Mouse (Mus musculus) heart, embryonic 10.5 days (tissue): ENCODE measurements around the gene Prdx5. TPM values are rescaled to one million over a fixed set of nuclear protein-coding genes. Genes with fewer than 3 reads are reported as not detected.

Source experiments
- DNase-seq: peaks from one replicate; pipeline ENCODE4 v3.0.0-alpha.2; 2017; ENCODE audit warnings: low spot score
- H3K27ac ChIP-seq: fragments of 300-500 bp; sonication (generic); 2 replicates; pipeline ENCODE4 v1.5.1; 2016; ENCODE audit warnings: mild to moderate bottlenecking
- H3K27me3 ChIP-seq: fragments of 300-500 bp; sonication (generic); 2 replicates; pipeline ENCODE4 v1.6.1; 2016; ENCODE audit warnings: mild to moderate bottlenecking; ENCODE audit not compliant: poor library complexity, insufficient read depth, severe bottlenecking
- H3K36me3 ChIP-seq: fragments of 300-500 bp; sonication (generic); 2 replicates; pipeline ENCODE4 v1.6.1; 2016; ENCODE audit warnings: mild to moderate bottlenecking, moderate library complexity
- H3K4me1 ChIP-seq: fragments of 300-500 bp; sonication (generic); 2 replicates; pipeline ENCODE4 v1.6.1; 2016; ENCODE audit warnings: mild to moderate bottlenecking
- H3K4me3 ChIP-seq: fragments of 300-500 bp; sonication (generic); 2 replicates; pipeline ENCODE4 v1.5.1; 2016; ENCODE audit warnings: mild to moderate bottlenecking, moderate library complexity
- H3K9me3 ChIP-seq: fragments of 300-500 bp; sonication (generic); 2 replicates; pipeline ENCODE4 v1.6.1; 2016; ENCODE audit warnings: mild to moderate bottlenecking, moderate library complexity
- WGBS: fragments of 180-500 bp; shearing (Covaris S2); methylation state at CpG from one replicate; pipeline ENCODE4 v1.1.7; 2016; 5-methylcytosine and 5-hydroxymethylcytosine counted together
- polyA plus RNA-seq: library from polyadenylated mRNA; unstranded; fragments of >200 nt; fragmentation: Nextera tagmentation; extraction: Ambion mirVana; gene quantifications from 2 replicates; pipeline ENCODE4 v1.2.1, GENCODE M21; 2016

Prdx5 gene
- polyA plus RNA-seq, 1 experiment from 2014 or later, result 169 TPM

DNA sequence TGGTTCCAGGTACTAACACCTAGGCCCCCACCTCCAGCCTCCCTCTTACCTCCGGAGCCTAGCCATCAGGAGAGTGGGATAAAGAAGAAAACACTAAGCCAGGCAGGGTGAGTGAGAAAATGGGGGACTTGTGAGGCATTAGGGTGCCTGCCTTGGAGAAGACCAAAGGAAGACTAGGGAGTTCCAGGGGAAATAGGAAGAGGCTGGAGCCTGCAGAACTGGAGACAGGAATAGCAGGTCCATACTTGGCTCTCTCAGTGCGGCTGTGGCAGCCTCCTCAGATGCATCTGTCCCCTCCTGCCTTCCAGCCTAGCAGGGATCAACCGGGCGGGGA, 23.2 kb upstream of the Prdx5 start:
- Histone ChIP-seq H3K4me3 (peak overlapping the region; percentile 60), H3K27ac (no peak overlapping the region), H3K27me3 (peaks cover 87% of the 10 kb centered on the region), H3K36me3 (no peaks in the 10 kb centered on the region), H3K4me1 (peaks cover 20% of the 10 kb centered on the region), H3K9me3 (no peaks in the 10 kb centered on the region)
- no peak for DNase-seq
- WGBS, result 27% methylated on average over 4 of the region's 4 CpGs

DNA sequence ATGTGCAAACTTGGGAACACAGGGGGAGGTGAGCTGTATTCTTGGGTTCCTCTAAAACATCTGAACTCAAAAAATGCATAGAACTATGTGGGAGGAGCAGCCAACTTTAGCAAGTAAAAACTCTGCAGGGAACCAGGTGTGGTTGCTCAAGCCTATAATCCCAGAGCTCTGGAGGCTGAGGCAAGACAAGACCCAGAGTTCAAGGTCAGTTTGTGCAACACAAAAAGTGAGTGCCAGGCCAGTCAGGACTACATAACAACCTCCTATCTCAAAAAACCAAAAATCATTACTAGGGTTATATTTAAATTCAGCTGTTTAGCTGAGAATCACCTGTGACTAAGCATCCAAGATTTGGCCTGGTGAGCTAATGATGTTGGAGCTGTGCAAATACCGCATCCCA, 22.1 kb upstream of the Prdx5 start:
- peaks cover 92% of the 10 kb centered on the region for H3K27me3 ChIP-seq
- H3K9me3 ChIP-seq, result no peaks in the 10 kb centered on the region
- H3K27ac ChIP-seq, result no peak overlapping the region
- H3K4me3 ChIP-seq, result no peak overlapping the region
- no peaks in the 10 kb centered on the region for H3K36me3 ChIP-seq
- no peak for DNase-seq
- WGBS, result 49% methylated on average over 1 of the region's 1 CpGs
- peaks cover 22% of the 10 kb centered on the region for H3K4me1 ChIP-seq

DNA sequence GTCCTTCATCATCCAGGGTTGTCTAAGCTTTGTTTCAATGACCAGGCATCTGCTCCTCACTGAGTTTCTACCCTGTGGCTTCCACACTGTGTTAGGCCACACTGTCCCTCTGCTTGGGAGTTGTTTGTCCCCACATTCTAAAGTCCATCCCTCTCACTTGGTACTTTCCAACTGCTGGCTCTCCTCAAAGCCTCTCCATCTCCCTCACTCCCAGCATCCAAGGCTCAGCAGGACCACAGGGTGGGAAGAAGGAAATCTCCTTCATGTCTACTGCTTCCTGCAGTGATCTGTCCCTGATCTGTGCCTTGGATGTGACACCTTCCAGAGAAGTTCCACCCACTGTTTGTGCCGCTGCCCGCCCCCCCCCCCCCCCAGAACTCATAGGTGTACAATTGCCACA, 21.1 kb upstream of the Prdx5 start:
- H3K9me3 ChIP-seq, result no peaks in the 10 kb centered on the region
- no peak overlapping the region for H3K27ac ChIP-seq
- peaks cover 31% of the 10 kb centered on the region for H3K4me1 ChIP-seq
- H3K27me3 ChIP-seq, result peaks cover 97% of the 10 kb centered on the region
- no peaks in the 10 kb centered on the region for H3K36me3 ChIP-seq
- H3K4me3 ChIP-seq, result no peak overlapping the region
- 0% methylated on average over 2 of the region's 2 CpGs for WGBS
- no peak for DNase-seq

DNA sequence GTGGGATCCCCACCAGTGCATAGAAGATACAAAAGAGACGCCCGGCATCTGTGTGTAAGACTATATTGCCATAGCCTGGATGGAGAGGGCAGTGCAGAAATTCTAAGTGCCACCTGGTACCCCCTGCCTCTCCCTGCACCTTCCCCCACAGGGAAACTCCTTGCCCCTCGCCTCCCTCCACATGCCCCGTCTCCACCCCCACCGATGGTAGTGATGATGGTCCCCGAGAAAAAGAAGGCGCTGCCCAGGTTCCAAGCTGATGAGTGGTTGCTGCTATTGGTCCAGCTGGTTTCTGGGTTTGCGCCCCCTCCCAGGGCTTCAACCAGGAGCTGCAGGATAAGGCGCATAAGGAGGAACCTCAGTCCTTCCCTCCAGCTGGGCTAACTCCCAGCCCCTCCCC, 18.2 kb upstream of the Prdx5 start:
- no peak for DNase-seq
- Histone ChIP-seq H3K9me3 (no peaks in the 10 kb centered on the region), H3K27ac (no peak overlapping the region), H3K4me1 (peaks cover 32% of the 10 kb centered on the region), H3K36me3 (no peaks in the 10 kb centered on the region), H3K27me3 (peaks cover 97% of the 10 kb centered on the region), H3K4me3 (no peak overlapping the region)
- 9% methylated on average over 9 of the region's 9 CpGs for WGBS

DNA sequence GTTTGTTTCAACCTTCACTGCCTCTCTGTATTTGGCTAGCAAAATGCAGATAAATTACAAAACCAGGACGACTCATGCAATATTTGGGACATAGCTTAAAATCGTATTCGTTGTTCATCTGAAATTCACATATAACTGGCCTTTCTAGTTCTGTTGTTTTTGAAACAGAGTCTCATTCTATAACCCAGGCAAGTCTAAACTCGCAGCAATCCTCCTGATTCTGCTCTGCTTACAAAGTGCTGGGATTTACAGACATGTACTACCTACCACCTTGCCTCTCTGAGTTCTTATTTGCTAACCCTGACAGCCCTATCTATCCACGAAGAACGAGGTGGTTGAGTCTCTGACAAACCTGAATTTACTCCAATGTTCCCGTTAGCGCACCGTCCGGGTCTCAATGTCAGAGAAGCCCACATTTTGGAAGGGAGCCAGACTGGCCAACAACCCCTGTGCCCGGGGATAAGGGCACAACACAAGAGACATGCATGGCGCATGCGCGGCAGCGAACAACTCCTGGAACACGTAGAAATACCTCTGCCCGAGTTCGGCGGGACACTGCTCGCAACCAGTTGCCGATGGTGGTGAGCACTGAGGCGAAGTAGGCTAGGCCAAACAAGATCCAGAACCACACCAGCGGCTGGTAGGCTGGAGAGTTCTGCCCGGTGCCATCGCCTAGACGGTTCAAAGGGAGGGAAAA, 16.8 kb upstream of the Prdx5 start:
- DNase-seq, result no peak
- Histone ChIP-seq H3K27me3 (peaks cover 90% of the 10 kb centered on the region), H3K27ac (no peak overlapping the region), H3K4me3 (peak overlapping the region; percentile 35), H3K9me3 (no peaks in the 10 kb centered on the region), H3K36me3 (no peaks in the 10 kb centered on the region), H3K4me1 (peaks cover 41% of the 10 kb centered on the region)
- 15% methylated on average over 26 of the region's 26 CpGs for WGBS

DNA sequence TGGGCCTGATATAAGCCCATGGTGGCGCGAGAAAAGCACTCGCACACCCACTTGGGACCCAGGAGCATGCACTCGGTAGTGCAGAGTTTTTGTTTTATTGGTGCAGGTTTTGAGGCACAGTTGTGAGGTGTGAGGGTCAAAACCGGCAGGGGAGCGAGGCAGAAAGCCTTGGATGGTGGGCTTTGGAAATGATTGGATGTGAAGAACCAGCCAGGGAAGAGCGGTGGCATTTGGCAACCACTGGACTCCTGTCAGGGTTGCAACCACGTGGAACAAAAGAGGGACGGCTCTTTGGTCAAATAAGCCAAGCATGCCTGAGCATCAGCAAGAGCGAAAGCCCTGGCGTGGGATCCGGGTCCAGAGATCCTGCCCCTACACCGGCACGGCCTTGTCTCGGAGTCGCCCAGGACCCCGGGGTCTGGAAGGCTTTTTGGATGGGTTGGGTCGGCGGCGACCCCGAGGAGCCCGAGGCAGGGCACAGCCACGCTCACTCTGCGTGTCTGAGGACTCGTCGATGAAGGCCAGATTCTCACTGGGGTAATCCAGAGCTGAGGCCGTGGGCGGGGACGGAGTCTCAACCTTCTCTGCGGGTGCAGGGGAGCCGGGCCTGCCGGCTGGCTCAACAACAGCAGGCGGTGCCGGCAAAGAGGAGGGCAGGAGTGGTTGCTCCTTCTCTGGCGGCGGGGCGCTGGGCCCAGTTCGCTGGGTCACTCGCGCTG, 15.9 kb upstream of the Prdx5 start:
- H3K4me3 ChIP-seq, result peak overlapping the region; percentile 41
- no peak overlapping the region for H3K27ac ChIP-seq
- peaks cover 81% of the 10 kb centered on the region for H3K27me3 ChIP-seq
- no peak for DNase-seq
- no peaks in the 10 kb centered on the region for H3K36me3 ChIP-seq
- WGBS, result 7% methylated on average over 40 of the region's 40 CpGs
- peaks cover 49% of the 10 kb centered on the region for H3K4me1 ChIP-seq
- H3K9me3 ChIP-seq, result no peaks in the 10 kb centered on the region

DNA sequence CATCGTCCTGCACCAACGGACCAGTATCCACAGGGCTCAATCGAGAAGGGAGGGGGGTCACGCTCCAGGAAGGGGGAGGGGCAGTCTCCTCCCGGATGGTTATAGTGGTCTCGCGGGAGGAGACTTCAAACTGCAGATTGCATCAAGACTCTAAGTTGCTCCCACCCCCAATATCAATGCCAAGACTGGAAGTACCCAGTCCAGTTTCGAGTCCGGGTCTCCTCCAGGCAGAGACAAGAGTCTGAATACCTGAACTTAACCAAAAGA, 15.3 kb upstream of the Prdx5 start, which contains the start of gene Catsperz:
TSS of gene Catsperz (minus strand) at position 74 of the 267 bp plus-strand sequence.
- H3K9me3 ChIP-seq, result no peaks in the 10 kb centered on the region
- H3K27me3 ChIP-seq, result peaks cover 76% of the 10 kb centered on the region
- no peak within 1 kb of the TSS; the same call in 1 of the 2 replicates for H3K27ac ChIP-seq
- H3K4me1 ChIP-seq, result peaks cover 54% of the 10 kb centered on the region
- WGBS, result 4% methylated on average over 9 of the region's 9 CpGs
- no peaks in the 10 kb centered on the region for H3K36me3 ChIP-seq
- DNase-seq, result no peak
- peak within 1 kb of the TSS; percentile 41 for H3K4me3 ChIP-seq

DNA sequence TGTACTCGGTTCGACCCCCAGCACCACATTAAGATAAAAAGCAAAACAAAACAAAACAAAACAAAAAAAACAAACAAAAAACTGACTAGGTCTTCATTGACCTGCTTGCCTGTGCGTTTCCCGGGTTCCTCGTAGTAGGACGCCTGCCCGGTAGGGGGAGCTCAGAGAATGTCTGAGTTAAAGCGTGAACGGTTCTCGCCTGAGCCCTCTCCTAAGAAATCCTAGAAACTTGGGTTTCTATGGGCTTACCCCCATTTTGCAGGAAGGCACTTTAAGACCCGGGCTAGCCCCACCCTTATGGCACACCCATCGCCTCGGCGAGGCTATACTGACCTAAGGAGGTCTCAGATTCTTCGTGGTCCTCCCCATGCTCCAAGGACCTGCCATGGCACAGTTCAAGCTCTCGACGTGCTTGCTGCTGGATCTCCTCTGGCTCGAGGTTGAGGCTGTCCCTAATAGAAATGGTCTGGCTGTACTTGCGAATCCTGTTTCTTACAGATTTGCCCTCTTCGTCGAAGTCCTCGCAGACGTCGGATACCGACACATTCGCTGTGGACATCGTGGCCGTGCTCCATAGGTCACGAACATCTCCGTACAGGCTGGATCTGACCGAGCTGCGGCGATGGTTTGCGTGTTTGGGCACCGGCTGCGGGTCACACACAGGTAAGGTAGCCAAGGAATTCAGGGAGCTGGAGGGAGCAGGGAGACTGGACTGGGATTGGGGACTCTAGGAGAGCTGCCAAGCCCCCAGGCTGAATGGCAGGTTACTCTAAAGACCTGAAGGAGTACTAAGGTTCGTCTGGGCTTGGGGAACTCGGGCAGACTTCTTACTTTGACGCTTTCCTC, 14.8 kb upstream of the Prdx5 start:
- no peaks in the 10 kb centered on the region for H3K9me3 ChIP-seq
- peak overlapping the region; percentile 41 for H3K4me3 ChIP-seq
- H3K36me3 ChIP-seq, result 0 out of 2 replicates have a peak, but pooled peaks cover 2% of the 10 kb centered on the region
- WGBS, result 4% methylated on average over 39 of the region's 39 CpGs
- H3K4me1 ChIP-seq, result peaks cover 60% of the 10 kb centered on the region
- no peak overlapping the region; the same call in 1 of the 2 replicates for H3K27ac ChIP-seq
- no peak for DNase-seq
- peaks cover 71% of the 10 kb centered on the region for H3K27me3 ChIP-seq

DNA sequence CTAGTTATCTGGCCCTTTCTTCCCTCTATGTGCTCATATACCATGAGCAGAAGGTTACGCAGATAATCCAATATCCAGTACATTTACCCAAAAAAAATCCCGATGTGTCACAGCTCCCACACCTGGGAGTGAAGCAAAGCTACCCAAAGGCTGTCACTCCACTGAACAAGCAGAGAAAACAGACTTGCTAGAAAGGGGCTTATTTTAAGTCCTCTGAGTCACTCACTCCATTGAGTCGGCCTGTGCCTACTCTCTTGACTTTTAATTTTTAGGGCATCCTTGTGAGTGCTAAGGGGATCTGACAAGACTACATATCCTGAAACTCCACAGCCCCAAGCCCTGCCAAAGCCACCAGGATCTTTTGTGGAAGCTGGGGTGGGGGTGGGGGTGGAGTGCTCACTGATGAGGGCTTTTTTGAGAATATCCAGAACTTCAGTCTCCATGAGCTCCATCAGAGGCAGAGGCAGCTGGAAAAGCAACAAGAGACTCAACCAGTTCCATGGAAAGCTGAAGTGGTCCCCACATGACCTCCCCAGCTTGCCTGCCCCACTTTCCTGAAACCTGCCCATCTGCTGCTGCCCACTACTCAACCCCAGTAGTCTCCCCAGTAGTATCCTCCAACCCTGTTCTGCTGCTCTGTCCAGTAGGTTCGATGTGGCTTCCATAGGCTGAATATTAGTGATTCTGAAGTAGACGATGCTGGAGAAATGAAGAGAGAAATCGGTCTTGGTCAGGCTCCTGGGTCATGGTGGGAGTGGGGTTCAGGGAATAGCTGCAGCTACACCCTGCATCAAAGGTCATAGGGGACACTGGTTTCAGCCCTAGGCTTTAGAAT, 13.2 kb upstream of the Prdx5 start:
- H3K36me3 ChIP-seq, result peaks cover 8% of the 10 kb centered on the region; the same call in 1 of the 2 replicates
- peak overlapping the region; percentile 86 for H3K4me3 ChIP-seq
- WGBS, result 64% methylated on average over 6 of the region's 6 CpGs
- no peak for DNase-seq
- peaks cover 66% of the 10 kb centered on the region for H3K4me1 ChIP-seq
- H3K27me3 ChIP-seq, result peaks cover 57% of the 10 kb centered on the region
- peak overlapping the region; percentile 96 for H3K27ac ChIP-seq
- no peaks in the 10 kb centered on the region for H3K9me3 ChIP-seq

DNA sequence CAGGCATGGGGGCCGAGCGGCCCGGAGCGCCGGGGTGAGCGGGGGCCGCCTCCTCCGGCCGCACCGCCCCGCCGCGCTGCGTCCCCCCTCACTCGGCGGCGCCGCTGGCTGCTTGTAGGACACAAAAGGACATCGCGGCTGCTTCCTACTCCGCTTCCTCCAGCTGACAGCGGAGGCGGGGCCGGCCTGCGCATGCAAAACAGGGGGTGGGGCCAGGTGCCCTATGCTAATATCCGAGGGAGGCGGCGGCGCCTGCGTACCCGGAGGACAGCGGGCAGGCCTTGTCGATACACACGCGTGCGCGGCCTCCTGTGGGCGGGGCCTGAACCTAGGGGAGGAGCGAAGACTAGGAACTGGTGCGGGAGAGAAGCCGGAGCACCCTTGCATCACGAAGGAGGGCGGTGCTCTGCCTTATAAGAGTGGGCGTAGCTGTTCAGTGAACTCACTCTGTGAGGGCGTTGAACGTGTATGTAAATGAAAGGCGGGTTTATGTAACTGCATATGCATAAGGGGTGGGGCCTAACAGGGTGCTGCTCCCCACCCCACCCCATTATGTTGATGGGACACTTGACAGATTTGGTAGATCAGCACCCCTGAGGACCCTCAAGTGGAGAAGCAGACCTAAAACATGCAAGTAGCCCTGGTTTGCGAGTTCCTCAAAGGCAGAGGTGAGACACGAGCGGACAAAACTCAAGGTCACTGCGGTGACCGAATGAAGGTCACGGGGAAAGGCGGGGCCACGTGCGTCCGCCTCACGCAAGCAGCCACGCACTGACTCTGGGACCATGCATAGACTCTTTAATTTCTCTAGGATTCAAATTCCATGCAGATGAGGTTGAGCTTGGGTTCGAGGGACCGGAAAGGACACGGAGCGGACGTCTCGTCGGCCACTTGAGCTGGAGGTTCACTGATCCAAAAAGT, 12.0 kb upstream of the Prdx5 start, which contains the start of gene Esrra:
TSS of gene Esrra (minus strand) at position 167 of the 921 bp plus-strand sequence.
- Histone ChIP-seq H3K27ac (peak within 1 kb of the TSS; percentile 96), H3K36me3 (peaks cover 8% of the 10 kb centered on the region; the same call in 1 of the 2 replicates), H3K9me3 (no peaks in the 10 kb centered on the region), H3K27me3 (peaks cover 45% of the 10 kb centered on the region), H3K4me3 (peak within 1 kb of the TSS; percentile 86), H3K4me1 (peaks cover 60% of the 10 kb centered on the region)
- peak; percentile 100 for DNase-seq
- under 1% methylated on average over 62 of the region's 66 CpGs for WGBS

DNA sequence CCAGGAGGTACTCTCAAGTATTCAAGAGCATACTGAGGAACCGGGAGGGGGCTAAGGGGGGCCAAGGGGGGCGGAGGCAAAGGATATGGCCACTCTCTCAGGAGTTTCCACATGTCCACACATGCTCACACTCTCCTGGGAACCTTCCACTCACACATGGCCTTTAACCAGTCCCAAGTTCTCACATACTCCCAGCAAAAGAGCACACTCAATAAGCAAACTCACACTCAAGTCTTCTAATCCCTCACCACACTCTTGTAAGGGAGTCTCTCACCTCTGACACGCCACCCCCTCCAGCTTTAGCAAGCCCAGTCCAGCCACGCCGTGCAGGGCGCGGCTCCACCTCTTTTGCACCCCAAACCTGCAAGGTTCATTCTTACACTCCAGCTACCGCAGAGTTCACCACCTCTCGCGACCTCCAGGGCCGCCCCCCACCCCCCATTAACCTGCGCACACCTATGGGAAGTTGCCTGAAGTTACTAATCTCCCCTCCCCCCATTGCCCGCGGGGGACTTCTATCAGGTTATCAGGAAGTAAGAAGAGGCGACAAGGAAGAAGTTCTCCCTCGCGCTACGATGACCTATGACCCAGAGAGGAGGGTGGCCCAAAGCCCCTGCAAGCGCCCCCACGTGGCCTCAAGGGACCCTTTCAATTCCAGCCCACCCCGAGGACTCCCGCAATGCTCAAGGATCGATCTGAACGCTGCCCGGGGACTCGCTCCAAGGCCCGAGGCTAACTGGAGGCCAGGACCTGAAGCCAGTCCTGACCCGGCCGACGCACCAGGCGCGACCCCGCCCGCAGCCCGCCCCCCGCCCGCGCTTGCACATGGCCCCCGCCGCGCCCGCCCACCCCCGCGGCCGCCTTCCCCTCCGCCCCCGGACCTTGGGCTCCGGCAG, 11.1 kb upstream of the Prdx5 start:
- Histone ChIP-seq H3K4me3 (peak overlapping the region; percentile 86), H3K27me3 (peaks cover 36% of the 10 kb centered on the region), H3K4me1 (peaks cover 52% of the 10 kb centered on the region), H3K9me3 (no peaks in the 10 kb centered on the region), H3K27ac (peak overlapping the region; percentile 96), H3K36me3 (peaks cover 8% of the 10 kb centered on the region; the same call in 1 of the 2 replicates)
- 2% methylated on average over 45 of the region's 48 CpGs for WGBS
- peak; percentile 86 for DNase-seq
